Mouse (Mus musculus): ENCODE results near the gene Gabra3. TPM values are rescaled to one million over a fixed set of nuclear protein-coding genes. Genes with fewer than 3 reads are reported as not detected.

Gene Gabra3
- polyA plus RNA-seq (2015; fragmentation: Nextera tagmentation; extraction: Ambion mirVana): 20.6 and 36.6 TPM in 2 replicates

DNA sequence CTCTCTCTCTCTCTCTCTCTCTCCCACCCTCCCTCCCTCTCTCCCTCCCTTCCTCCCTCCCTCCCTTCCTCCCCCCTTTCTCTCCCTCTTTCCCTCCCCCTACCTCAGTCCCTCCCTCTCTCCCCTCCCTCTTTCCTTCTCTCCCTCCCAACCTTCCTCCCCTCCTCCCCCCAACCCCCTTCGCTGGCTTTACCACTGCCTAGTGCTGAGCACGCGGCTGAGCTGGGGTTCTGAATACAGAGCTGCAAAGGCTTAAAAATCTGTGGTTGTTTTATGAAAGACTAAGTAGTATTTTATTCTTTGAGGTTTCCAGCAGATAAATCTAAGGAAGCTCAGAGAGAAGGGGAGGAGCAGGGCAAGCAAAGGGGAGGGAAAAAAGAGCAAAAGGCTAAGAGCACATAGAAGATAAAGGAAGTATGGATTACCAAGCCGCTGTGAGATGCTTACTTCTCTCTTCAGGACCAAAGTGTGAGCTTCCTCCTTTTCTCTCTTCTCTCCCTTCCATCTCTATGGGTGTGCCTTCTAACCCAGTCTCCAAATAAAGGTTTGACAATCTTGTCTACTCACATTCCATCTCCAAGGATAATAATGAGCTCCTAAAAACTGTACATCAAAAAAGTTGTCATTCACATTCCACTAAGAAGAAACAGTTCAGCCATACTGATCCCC, at the start of gene Gabra3:
Gene Gabra3 (minus strand): TSS at position 619 of the 669 bp plus-strand sequence.
- peak; percentile 94 for ATAC-seq
- no peak within 1 kb of the TSS; the same call in 1 of the 2 replicates for H3K27ac ChIP-seq (ENCODE audit: low read length)
- no peaks in the 10 kb centered on the region for H3K9me3 ChIP-seq (ENCODE audit: control insufficient read depth, low read length)
- WGBS: 14% methylated on average over 3 of the region's 4 CpGs
- peak within 1 kb of the TSS; percentile 42 for H3K4me3 ChIP-seq (replicated peaks; ENCODE audit: low read length)
- H3K9ac ChIP-seq (replicated peaks; ENCODE audit: low read depth, low read length): peak within 1 kb of the TSS; percentile 40
- H3K36me3 ChIP-seq (ENCODE audit: control insufficient read depth, insufficient read depth): no peaks in the 10 kb centered on the region
- H3K4me1 ChIP-seq (replicated peaks; ENCODE audit: control insufficient read depth, insufficient read depth, low read length): peaks cover 4% of the 10 kb centered on the region; the same call in 1 of the 2 replicates
- peak within 1 kb of the TSS; percentile 52 for H3K4me2 ChIP-seq (ENCODE audit: low read length)
- H3K27me3 ChIP-seq (replicated peaks; ENCODE audit: control insufficient read depth, insufficient read depth, low read length): no peaks in the 10 kb centered on the region

- no peak overlapping the region; the same call in 1 of the 2 replicates for H3K27ac ChIP-seq (ENCODE audit: low read length)
- 5% methylated on average over 10 of the region's 11 CpGs for WGBS
- H3K9me3 ChIP-seq (ENCODE audit: control insufficient read depth, low read length): no peaks in the 10 kb centered on the region
- H3K27me3 ChIP-seq (replicated peaks; ENCODE audit: control insufficient read depth, insufficient read depth, low read length): no peaks in the 10 kb centered on the region
- ATAC-seq: peak; percentile 82
- peak overlapping the region; percentile 52 for H3K4me2 ChIP-seq (ENCODE audit: low read length)
- H3K4me3 ChIP-seq (replicated peaks; ENCODE audit: low read length): peak overlapping the region; percentile 42
- peak overlapping the region; percentile 40 for H3K9ac ChIP-seq (replicated peaks; ENCODE audit: low read depth, low read length)
- H3K4me1 ChIP-seq (replicated peaks; ENCODE audit: control insufficient read depth, insufficient read depth, low read length): peaks cover 4% of the 10 kb centered on the region; the same call in 1 of the 2 replicates
- no peaks in the 10 kb centered on the region for H3K36me3 ChIP-seq (ENCODE audit: control insufficient read depth, insufficient read depth)
These were observed 859 bp downstream of the Gabra3 start for GRCm38 (mm10) chrX:72655789-72656188.

- no peak overlapping the region for H3K27ac ChIP-seq (ENCODE audit: low read length)
- H3K36me3 ChIP-seq (ENCODE audit: control insufficient read depth, insufficient read depth): no peaks in the 10 kb centered on the region
- ATAC-seq: peak; percentile 59
- WGBS: 23% methylated on average over 5 of the region's 5 CpGs
- peaks cover 4% of the 10 kb centered on the region; the same call in 1 of the 2 replicates for H3K4me1 ChIP-seq (replicated peaks; ENCODE audit: control insufficient read depth, insufficient read depth, low read length)
- H3K4me2 ChIP-seq (ENCODE audit: low read length): peak overlapping the region; percentile 52
- H3K9me3 ChIP-seq (ENCODE audit: control insufficient read depth, low read length): no peaks in the 10 kb centered on the region
- peak overlapping the region; percentile 40 for H3K9ac ChIP-seq (replicated peaks; ENCODE audit: low read depth, low read length)
- no peaks in the 10 kb centered on the region for H3K27me3 ChIP-seq (replicated peaks; ENCODE audit: control insufficient read depth, insufficient read depth, low read length)
- H3K4me3 ChIP-seq (replicated peaks; ENCODE audit: low read length): peak overlapping the region; percentile 42
These were observed 1.3 kb downstream of the Gabra3 start for GRCm38 (mm10) chrX:72655381-72655780.

GRCm38 (mm10) chrX:72650688-72651087, 6.0 kb downstream of the Gabra3 start:
- no peak for ATAC-seq
- H3K9ac ChIP-seq (replicated peaks; ENCODE audit: low read depth, low read length): no peak overlapping the region
- no peaks in the 10 kb centered on the region for H3K27me3 ChIP-seq (replicated peaks; ENCODE audit: control insufficient read depth, insufficient read depth, low read length)
- 63% methylated on average over 3 of the region's 3 CpGs for WGBS
- H3K27ac ChIP-seq (ENCODE audit: low read length): no peak overlapping the region
- H3K4me1 ChIP-seq (replicated peaks; ENCODE audit: control insufficient read depth, insufficient read depth, low read length): peaks cover 4% of the 10 kb centered on the region; the same call in 1 of the 2 replicates
- no peak overlapping the region for H3K4me2 ChIP-seq (ENCODE audit: low read length)
- H3K4me3 ChIP-seq (replicated peaks; ENCODE audit: low read length): no peak overlapping the region
- H3K9me3 ChIP-seq (ENCODE audit: control insufficient read depth, low read length): no peaks in the 10 kb centered on the region
- H3K36me3 ChIP-seq (ENCODE audit: control insufficient read depth, insufficient read depth): no peaks in the 10 kb centered on the region

GRCm38 (mm10) chrX:72644691-72645090, 12.0 kb downstream of the Gabra3 start:
- no peak overlapping the region for H3K4me3 ChIP-seq (replicated peaks; ENCODE audit: low read length)
- no peak overlapping the region for H3K27ac ChIP-seq (ENCODE audit: low read length)
- no peaks in the 10 kb centered on the region for H3K27me3 ChIP-seq (replicated peaks; ENCODE audit: control insufficient read depth, insufficient read depth, low read length)
- H3K4me2 ChIP-seq (ENCODE audit: low read length): no peak overlapping the region
- 69% methylated on average over 2 of the region's 2 CpGs for WGBS
- no peak overlapping the region for H3K9ac ChIP-seq (replicated peaks; ENCODE audit: low read depth, low read length)
- no peaks in the 10 kb centered on the region for H3K4me1 ChIP-seq (replicated peaks; ENCODE audit: control insufficient read depth, insufficient read depth, low read length)
- ATAC-seq: no peak
- H3K9me3 ChIP-seq (ENCODE audit: control insufficient read depth, low read length): no peaks in the 10 kb centered on the region
- no peaks in the 10 kb centered on the region for H3K36me3 ChIP-seq (ENCODE audit: control insufficient read depth, insufficient read depth)

- Histone ChIP-seq H3K4me3 (replicated peaks; ENCODE audit: low read length) (no peak overlapping the region), H3K36me3 (ENCODE audit: control insufficient read depth, insufficient read depth) (no peaks in the 10 kb centered on the region), H3K4me2 (ENCODE audit: low read length) (no peak overlapping the region), H3K9me3 (ENCODE audit: control insufficient read depth, low read length) (no peaks in the 10 kb centered on the region), H3K27ac (ENCODE audit: low read length) (no peak overlapping the region), H3K9ac (replicated peaks; ENCODE audit: low read depth, low read length) (no peak overlapping the region), H3K27me3 (replicated peaks; ENCODE audit: control insufficient read depth, insufficient read depth, low read length) (no peaks in the 10 kb centered on the region), H3K4me1 (replicated peaks; ENCODE audit: control insufficient read depth, insufficient read depth, low read length) (no peaks in the 10 kb centered on the region)
- no peak for ATAC-seq
- 88% methylated on average over 5 of the region's 5 CpGs for WGBS
These were observed 159.4 kb downstream of the Gabra3 start for GRCm38 (mm10) chrX:72497284-72497683.

DNA sequence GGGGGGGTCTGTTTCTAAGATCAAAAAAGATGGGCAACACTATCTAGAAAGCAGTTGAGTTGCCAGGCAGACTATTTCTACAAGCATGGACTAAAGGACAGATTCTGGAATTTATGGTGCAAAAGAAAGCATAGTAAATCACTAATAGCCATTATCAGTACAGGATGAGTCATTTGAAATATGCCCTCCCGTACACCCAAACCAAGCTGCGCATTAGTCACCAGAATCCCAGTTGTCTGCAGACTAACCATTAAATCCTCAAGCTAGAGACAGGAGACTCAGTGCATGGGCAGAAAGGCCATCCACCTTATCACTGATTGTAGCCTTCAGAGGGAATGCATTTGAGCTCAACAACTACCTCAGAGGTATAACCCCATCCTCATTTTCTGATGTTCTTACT, 166.8 kb downstream of the Gabra3 start:
- no peak for ATAC-seq
- no peak overlapping the region for H3K27ac ChIP-seq (ENCODE audit: low read length)
- H3K4me1 ChIP-seq (replicated peaks; ENCODE audit: control insufficient read depth, insufficient read depth, low read length): no peaks in the 10 kb centered on the region
- H3K4me3 ChIP-seq (replicated peaks; ENCODE audit: low read length): no peak overlapping the region
- 96% methylated on average over 2 of the region's 2 CpGs for WGBS
- no peaks in the 10 kb centered on the region for H3K9me3 ChIP-seq (ENCODE audit: control insufficient read depth, low read length)
- H3K36me3 ChIP-seq (ENCODE audit: control insufficient read depth, insufficient read depth): no peaks in the 10 kb centered on the region
- H3K27me3 ChIP-seq (replicated peaks; ENCODE audit: control insufficient read depth, insufficient read depth, low read length): no peaks in the 10 kb centered on the region
- no peak overlapping the region for H3K4me2 ChIP-seq (ENCODE audit: low read length)
- no peak overlapping the region for H3K9ac ChIP-seq (replicated peaks; ENCODE audit: low read depth, low read length)

GRCm38 (mm10) chrX:72386758-72387157, 269.9 kb downstream of the Gabra3 start, which contains the start of gene Magea10:
Gene Magea10 (minus strand): TSS chrX:72386858.
- no peak within 1 kb of the TSS for H3K9ac ChIP-seq (replicated peaks; ENCODE audit: low read depth, low read length)
- ATAC-seq: no peak
- H3K27me3 ChIP-seq (replicated peaks; ENCODE audit: control insufficient read depth, insufficient read depth, low read length): no peaks in the 10 kb centered on the region
- 90% methylated on average over 6 of the region's 6 CpGs for WGBS
- H3K4me3 ChIP-seq (replicated peaks; ENCODE audit: low read length): no peak within 1 kb of the TSS
- no peaks in the 10 kb centered on the region for H3K9me3 ChIP-seq (ENCODE audit: control insufficient read depth, low read length)
- no peak within 1 kb of the TSS for H3K27ac ChIP-seq (ENCODE audit: low read length)
- H3K4me1 ChIP-seq (replicated peaks; ENCODE audit: control insufficient read depth, insufficient read depth, low read length): no peaks in the 10 kb centered on the region
- H3K4me2 ChIP-seq (ENCODE audit: low read length): no peak within 1 kb of the TSS
- H3K36me3 ChIP-seq (ENCODE audit: control insufficient read depth, insufficient read depth): no peaks in the 10 kb centered on the region

All from forebrain, embryonic 16.5 days (tissue).